Mouse (Mus musculus): ENCODE measurements around the gene Prkd3. TPM values are rescaled to one million over a fixed set of nuclear protein-coding genes. Genes with fewer than 3 reads are reported as not detected.

The Prkd3 gene
- total RNA-seq (2014; fragmentation: Nextera tagmentation) (0.15 TPM in 1 of 2 replicates, not detected in the other), total RNA-seq (2017) (0.12 and 0.16 TPM in 2 replicates), polyA plus RNA-seq (2012) (not detected in 2 replicates)

DNA sequence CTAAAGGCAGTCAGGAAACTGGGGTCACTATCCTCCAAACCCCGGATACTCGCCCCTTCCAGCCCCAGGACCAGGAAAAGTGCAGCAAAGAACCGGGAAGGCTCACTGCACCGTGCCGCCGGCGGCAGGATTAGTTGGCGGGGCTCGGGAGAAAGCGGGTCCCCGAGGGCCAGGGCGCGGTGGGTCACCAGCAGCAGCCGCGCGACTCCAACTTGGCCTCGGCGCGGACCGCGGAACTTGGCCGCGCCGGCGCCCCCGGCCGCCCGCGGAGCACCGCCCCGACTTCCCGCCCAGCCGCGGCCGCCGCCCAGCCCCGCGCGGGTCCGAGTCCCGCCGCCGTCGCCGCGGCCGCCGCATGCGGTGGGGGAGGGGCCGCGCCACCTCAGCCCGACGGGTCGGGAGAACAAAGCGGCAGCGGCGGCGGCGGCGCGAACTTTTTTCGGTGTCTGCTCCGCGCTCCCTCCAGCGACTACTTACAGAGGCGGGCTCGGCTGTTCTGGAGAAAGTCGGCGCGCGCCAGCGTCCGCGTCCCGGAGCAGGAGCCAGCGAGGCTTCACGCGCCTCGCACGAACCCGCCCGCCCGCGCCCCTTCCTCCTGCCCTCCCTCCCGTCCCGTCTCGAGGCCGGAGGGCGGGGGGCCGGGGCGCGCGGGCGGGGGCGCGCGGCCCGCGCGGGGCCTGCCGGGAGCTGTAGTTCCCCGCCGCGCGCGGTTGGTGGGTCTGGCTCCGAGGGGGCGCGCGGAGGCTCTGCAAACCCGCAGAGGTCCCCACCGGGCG, at the start of gene Prkd3:
Gene Prkd3 (minus strand): TSS at position 609 of the 776 bp plus-strand sequence.
- ATAC-seq (ENCODE audit: extremely low read depth, insufficient number of reproducible peaks, low FRiP score, poor library complexity, severe bottlenecking) = no peak
- no peaks in the 10 kb centered on the region for H3K4me1 ChIP-seq (ENCODE audit: insufficient read depth, low read depth, low read length)
- H3K4me3 ChIP-seq (ENCODE audit: low read depth, low read length) = no peak within 1 kb of the TSS; the same call in 1 of the 2 replicates
- no peak for DNase-seq (ENCODE audit: low spot score)
- H3K27me3 ChIP-seq (ENCODE audit: insufficient read depth, low read length) = no peaks in the 10 kb centered on the region
- TF ChIP-seq CTCF (IDR thresholded peaks at IDR 0.05; ENCODE audit: low read depth, low read length) (no peak), TAL1 (conservative IDR thresholded peaks at IDR 0.05; ENCODE audit: low read depth, low read length) (no peak), POLR2AphosphoS5 (IDR thresholded peaks at IDR 0.05; ENCODE audit: insufficient replicate concordance, low read depth, low read length) (no peak), GATA1 (IDR thresholded peaks at IDR 0.05; ENCODE audit: borderline replicate concordance, low read length) (no peak), GATA2 (IDR thresholded peaks at IDR 0.05; ENCODE audit: borderline replicate concordance, low read depth, low read length) (no peak)
- no peaks in the 10 kb centered on the region for H3K36me3 ChIP-seq (replicated peaks)
- peaks cover 10% of the 10 kb centered on the region for H3K9me3 ChIP-seq (replicated peaks)

DNA sequence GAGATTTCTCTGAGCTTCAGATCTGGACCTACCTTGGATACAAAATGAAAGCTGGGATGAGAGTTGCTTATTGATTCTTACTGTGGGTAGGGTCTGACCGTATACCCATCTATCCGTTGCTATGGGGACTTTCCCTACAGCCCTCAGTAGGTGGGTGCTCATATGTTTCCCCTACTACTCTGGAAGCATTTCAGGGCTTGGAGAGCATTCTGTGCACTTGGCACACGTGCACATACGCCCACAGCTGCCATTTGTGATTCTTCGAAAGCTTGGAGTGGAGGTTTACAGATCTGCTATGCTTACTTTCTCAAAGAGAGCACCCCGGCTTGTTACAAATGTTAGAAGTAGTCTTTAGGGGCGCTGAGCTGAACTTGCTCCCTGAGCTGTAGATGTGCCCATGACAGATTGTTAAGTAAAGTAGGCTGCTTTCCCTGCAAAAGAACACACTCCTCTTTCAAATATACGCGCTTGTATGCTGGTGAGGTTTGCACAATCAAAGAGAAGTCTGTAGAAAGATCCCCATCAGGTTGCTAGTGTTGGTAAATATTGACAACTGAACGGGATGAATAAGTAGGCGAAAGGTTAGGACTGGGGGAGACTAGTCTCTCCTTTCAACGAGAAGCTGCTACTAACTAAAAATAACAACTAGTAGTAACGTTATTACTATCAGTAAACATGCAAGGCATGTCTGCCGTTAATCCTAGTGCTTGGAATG, 49.3 kb upstream of the Prkd3 start:
- H3K27me3 ChIP-seq (ENCODE audit: insufficient read depth, low read length) = no peaks in the 10 kb centered on the region
- no peak overlapping the region for H3K4me3 ChIP-seq (ENCODE audit: low read depth, low read length)
- DNase-seq (ENCODE audit: low spot score) = no peak
- no peak for ATAC-seq (ENCODE audit: extremely low read depth, insufficient number of reproducible peaks, low FRiP score, poor library complexity, severe bottlenecking)
- no peaks in the 10 kb centered on the region for H3K4me1 ChIP-seq (ENCODE audit: insufficient read depth, low read depth, low read length)
- TF ChIP-seq GATA2 (IDR thresholded peaks at IDR 0.05; ENCODE audit: borderline replicate concordance, low read depth, low read length) = no peak
- no peaks in the 10 kb centered on the region for H3K9me3 ChIP-seq (replicated peaks)
- no peaks in the 10 kb centered on the region for H3K36me3 ChIP-seq (replicated peaks)

DNA sequence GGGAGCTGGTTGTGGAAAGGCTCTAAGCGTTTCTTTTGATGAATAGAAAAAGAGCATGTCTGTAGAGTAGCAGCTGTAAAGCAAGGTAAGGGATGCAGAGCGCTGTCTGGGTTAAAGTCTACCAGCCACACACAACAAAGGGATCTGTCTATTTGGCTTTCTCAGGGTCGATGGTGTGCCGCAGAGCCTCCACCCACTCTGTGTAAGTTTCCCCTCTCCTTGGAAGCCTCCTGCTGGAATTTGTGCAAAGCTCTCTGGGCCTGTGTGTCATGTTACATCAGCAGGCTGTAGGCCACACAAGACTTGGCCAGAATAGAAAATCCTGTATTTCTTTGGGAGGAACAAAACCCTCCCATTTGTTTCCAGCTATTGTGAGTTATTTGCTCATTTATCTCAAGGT, 48.4 kb upstream of the Prkd3 start:
- DNase-seq (ENCODE audit: low spot score) = no peak
- no peak for ATAC-seq (ENCODE audit: extremely low read depth, insufficient number of reproducible peaks, low FRiP score, poor library complexity, severe bottlenecking)

GRCm38 (mm10) chr17:79068581-79068980, 48.0 kb upstream of the Prkd3 start:
- H3K36me3 ChIP-seq (replicated peaks) = no peaks in the 10 kb centered on the region
- ATAC-seq (ENCODE audit: extremely low read depth, insufficient number of reproducible peaks, low FRiP score, poor library complexity, severe bottlenecking) = no peak

More for the DNA sequence above, 48.4 kb upstream of the Prkd3 start:
- H3K36me3 ChIP-seq (replicated peaks) = no peaks in the 10 kb centered on the region
- H3K9me3 ChIP-seq (replicated peaks) = no peaks in the 10 kb centered on the region
- H3K4me3 ChIP-seq (ENCODE audit: low read depth, low read length) = no peak overlapping the region
- H3K4me1 ChIP-seq (ENCODE audit: insufficient read depth, low read depth, low read length) = no peaks in the 10 kb centered on the region
- no peaks in the 10 kb centered on the region for H3K27me3 ChIP-seq (ENCODE audit: insufficient read depth, low read length)
- TF ChIP-seq GATA1 (IDR thresholded peaks at IDR 0.05; ENCODE audit: borderline replicate concordance, low read length) = no peak
- TF ChIP-seq POLR2AphosphoS5 (IDR thresholded peaks at IDR 0.05; ENCODE audit: insufficient replicate concordance, low read depth, low read length) = no peak
- TF ChIP-seq TAL1 (conservative IDR thresholded peaks at IDR 0.05; ENCODE audit: low read depth, low read length) = no peak
- TF ChIP-seq GATA2 (IDR thresholded peaks at IDR 0.05; ENCODE audit: borderline replicate concordance, low read depth, low read length) = no peak
- TF ChIP-seq CTCF (IDR thresholded peaks at IDR 0.05; ENCODE audit: low read depth, low read length) = no peak

DNA sequence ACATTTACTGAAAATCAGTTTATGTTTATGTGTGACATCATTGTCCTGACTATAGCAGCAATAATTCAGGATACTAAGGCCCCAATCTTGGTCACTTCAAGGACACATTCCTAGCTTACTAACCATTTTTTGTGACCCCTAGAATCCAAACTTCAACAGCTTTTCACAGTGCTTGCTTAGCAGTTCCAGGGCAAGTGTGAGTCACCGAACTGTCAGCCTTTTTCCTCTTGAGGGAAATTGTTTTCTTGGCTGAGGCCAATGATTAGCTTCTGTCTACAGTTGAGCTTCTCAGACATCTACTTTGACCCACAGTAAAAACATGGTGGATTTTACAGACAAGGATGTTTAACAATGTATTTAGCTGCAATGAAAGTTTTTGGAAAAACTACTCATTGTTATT, 43.6 kb upstream of the Prkd3 start:
- H3K4me1 ChIP-seq (ENCODE audit: insufficient read depth, low read depth, low read length) = no peaks in the 10 kb centered on the region
- no peak for DNase-seq (ENCODE audit: low spot score)
- no peak overlapping the region for H3K4me3 ChIP-seq (ENCODE audit: low read depth, low read length)
- H3K27me3 ChIP-seq (ENCODE audit: insufficient read depth, low read length) = no peaks in the 10 kb centered on the region
- no peaks in the 10 kb centered on the region for H3K36me3 ChIP-seq (replicated peaks)
- H3K9me3 ChIP-seq (replicated peaks) = no peaks in the 10 kb centered on the region
- no peak for ATAC-seq (ENCODE audit: extremely low read depth, insufficient number of reproducible peaks, low FRiP score, poor library complexity, severe bottlenecking)
- TF ChIP-seq GATA2 (IDR thresholded peaks at IDR 0.05; ENCODE audit: borderline replicate concordance, low read depth, low read length) = no peak
- TF ChIP-seq TAL1 (conservative IDR thresholded peaks at IDR 0.05; ENCODE audit: low read depth, low read length) = no peak
- TF ChIP-seq POLR2AphosphoS5 (IDR thresholded peaks at IDR 0.05; ENCODE audit: insufficient replicate concordance, low read depth, low read length) = no peak
- no peak for TF ChIP-seq GATA1 (IDR thresholded peaks at IDR 0.05; ENCODE audit: borderline replicate concordance, low read length)
- TF ChIP-seq CTCF (IDR thresholded peaks at IDR 0.05; ENCODE audit: low read depth, low read length) = no peak

More at GRCm38 (mm10) chr17:79068581-79068980, 48.0 kb upstream of the Prkd3 start:
- Histone ChIP-seq H3K27me3 (ENCODE audit: insufficient read depth, low read length) (no peaks in the 10 kb centered on the region), H3K4me1 (ENCODE audit: insufficient read depth, low read depth, low read length) (no peaks in the 10 kb centered on the region), H3K4me3 (ENCODE audit: low read depth, low read length) (no peak overlapping the region), H3K9me3 (replicated peaks) (no peaks in the 10 kb centered on the region)
- DNase-seq (ENCODE audit: low spot score) = no peak
- no peak for TF ChIP-seq TAL1 (conservative IDR thresholded peaks at IDR 0.05; ENCODE audit: low read depth, low read length)
- TF ChIP-seq CTCF (IDR thresholded peaks at IDR 0.05; ENCODE audit: low read depth, low read length) = no peak
- TF ChIP-seq GATA1 (IDR thresholded peaks at IDR 0.05; ENCODE audit: borderline replicate concordance, low read length) = no peak
- TF ChIP-seq GATA2 (IDR thresholded peaks at IDR 0.05; ENCODE audit: borderline replicate concordance, low read depth, low read length) = no peak
- no peak for TF ChIP-seq POLR2AphosphoS5 (IDR thresholded peaks at IDR 0.05; ENCODE audit: insufficient replicate concordance, low read depth, low read length)

GRCm38 (mm10) chr17:79060221-79060620, 39.6 kb upstream of the Prkd3 start:
- H3K27me3 ChIP-seq (ENCODE audit: insufficient read depth, low read length) = no peaks in the 10 kb centered on the region

More at GRCm38 (mm10) chr17:79060221-79060620, 39.6 kb upstream of the Prkd3 start:
- Histone ChIP-seq H3K36me3 (replicated peaks) (no peaks in the 10 kb centered on the region), H3K9me3 (replicated peaks) (no peaks in the 10 kb centered on the region), H3K4me3 (ENCODE audit: low read depth, low read length) (no peak overlapping the region), H3K4me1 (ENCODE audit: insufficient read depth, low read depth, low read length) (no peaks in the 10 kb centered on the region)
- no peak for TF ChIP-seq TAL1 (conservative IDR thresholded peaks at IDR 0.05; ENCODE audit: low read depth, low read length)
- no peak for TF ChIP-seq POLR2AphosphoS5 (IDR thresholded peaks at IDR 0.05; ENCODE audit: insufficient replicate concordance, low read depth, low read length)
- no peak for TF ChIP-seq CTCF (IDR thresholded peaks at IDR 0.05; ENCODE audit: low read depth, low read length)
- no peak for TF ChIP-seq GATA1 (IDR thresholded peaks at IDR 0.05; ENCODE audit: borderline replicate concordance, low read length)
- no peak for TF ChIP-seq GATA2 (IDR thresholded peaks at IDR 0.05; ENCODE audit: borderline replicate concordance, low read depth, low read length)
- no peak for ATAC-seq (ENCODE audit: extremely low read depth, insufficient number of reproducible peaks, low FRiP score, poor library complexity, severe bottlenecking)
- DNase-seq (ENCODE audit: low spot score) = no peak
